Mouse (Mus musculus): Measurements from ENCODE around the gene Abhd12. TPM values are rescaled to one million over a fixed set of nuclear protein-coding genes. Genes with fewer than 3 reads are reported as not detected.
"Not testable (repeated sequence)": the region's sequence is repeated elsewhere in the genome, so short reads cannot be mapped to it uniquely, and the experiment has no call there.

Abhd12 gene
- polyA plus RNA-seq, 1 experiment = 44.3 TPM

DNA sequence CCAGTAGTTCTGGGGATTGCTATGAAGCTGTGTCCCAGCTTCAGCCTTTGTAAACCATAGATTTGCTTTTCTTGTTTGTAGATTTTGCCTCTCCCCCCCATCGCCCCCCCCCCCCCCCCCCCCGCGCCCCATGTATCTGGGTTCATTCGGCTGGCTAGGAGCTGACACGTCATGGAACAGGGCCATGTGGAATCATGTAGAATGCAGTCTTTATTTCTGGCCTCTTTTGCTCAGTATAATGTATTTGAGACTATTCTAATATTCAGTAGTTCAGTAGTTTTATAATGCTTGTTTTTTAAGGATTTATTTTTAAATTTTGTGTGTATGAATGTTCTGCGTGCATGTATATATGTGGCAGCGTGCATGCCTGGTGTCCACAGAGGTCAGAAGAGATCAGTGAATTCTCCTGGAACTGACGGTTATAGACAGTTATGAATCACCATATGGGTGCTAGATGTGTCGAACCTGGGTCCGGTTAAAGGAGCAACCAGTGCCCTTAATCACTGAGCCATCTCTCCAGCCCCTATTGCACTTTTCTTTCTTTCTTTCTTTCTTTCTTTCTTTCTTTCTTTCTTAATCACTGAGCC lies 5.8 kb upstream of the Abhd12 start:
- Histone ChIP-seq H3K27ac (ENCODE audit: insufficient read depth, low read length) (peak overlapping the region; percentile 53; the same call in 1 of the 2 replicates), H3K4me1 (ENCODE audit: control insufficient read depth, insufficient read depth, insufficient read length) (peaks cover 2% of the 10 kb centered on the region), H3K36me3 (ENCODE audit: control insufficient read depth, insufficient read depth, low read length) (no peaks in the 10 kb centered on the region), H3K4me3 (ENCODE audit: extremely low read depth, insufficient read depth, insufficient read length) (no peak overlapping the region), H3K27me3 (ENCODE audit: control insufficient read depth, insufficient read depth, low read length) (no peaks in the 10 kb centered on the region)
- no peak for DNase-seq (ENCODE audit: low read depth in 1 of 2, low spot score in 2 of 2)
- 32% methylated on average over 10 of the region's 10 CpGs for WGBS
- TF ChIP-seq POLR2A (IDR thresholded peaks at IDR 0.05; ENCODE audit: low read depth, low read length) (no peak), CTCF (IDR thresholded peaks at IDR 0.05; ENCODE audit: extremely low read depth, insufficient read depth, insufficient read length, insufficient replicate concordance) (no peak)

DNA sequence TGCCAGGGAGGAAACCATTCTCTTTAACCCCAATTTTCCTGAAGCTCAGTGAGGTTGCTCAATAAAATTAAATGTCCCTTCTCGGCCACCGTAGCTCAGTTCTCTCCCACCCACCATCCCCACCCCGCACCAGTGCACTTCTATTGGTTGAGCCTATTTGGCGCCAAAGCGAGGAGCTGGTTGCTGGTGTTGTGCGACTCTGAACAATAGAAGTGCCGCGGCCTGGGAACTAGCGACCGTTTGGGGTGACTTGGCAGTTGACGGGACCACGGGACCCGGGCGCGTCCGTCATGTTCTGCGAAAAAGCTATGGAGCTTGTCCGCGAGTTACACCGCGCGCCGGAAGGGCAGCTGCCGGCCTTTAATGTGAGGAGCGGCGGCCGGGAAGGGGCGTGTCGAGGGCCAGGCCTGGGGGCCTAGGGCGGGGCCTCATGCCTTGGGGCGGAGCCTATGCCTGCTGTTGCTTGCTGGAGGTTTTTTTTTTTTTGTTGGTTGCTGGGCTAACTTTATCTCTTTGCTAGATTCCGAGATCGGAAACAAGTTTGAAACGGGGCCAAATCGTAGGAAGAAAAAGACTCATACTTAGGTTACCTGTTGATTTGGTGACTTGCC lies 5.0 kb upstream of the Abhd12 start:
- TF ChIP-seq CTCF (IDR thresholded peaks at IDR 0.05; ENCODE audit: extremely low read depth, insufficient read depth, insufficient read length, insufficient replicate concordance) (no peak), POLR2A (IDR thresholded peaks at IDR 0.05; ENCODE audit: low read depth, low read length) (no peak)
- peak overlapping the region; percentile 97 for H3K4me3 ChIP-seq (ENCODE audit: extremely low read depth, insufficient read depth, insufficient read length)
- DNase-seq (ENCODE audit: low read depth in 1 of 2, low spot score in 2 of 2) = peak; percentile 88 to 93
- peaks cover 2% of the 10 kb centered on the region for H3K4me1 ChIP-seq (ENCODE audit: control insufficient read depth, insufficient read depth, insufficient read length)
- H3K27me3 ChIP-seq (ENCODE audit: control insufficient read depth, insufficient read depth, low read length) = no peaks in the 10 kb centered on the region
- H3K27ac ChIP-seq (ENCODE audit: insufficient read depth, low read length) = peak overlapping the region; percentile 83
- under 1% methylated on average over 35 of the region's 35 CpGs for WGBS
- H3K36me3 ChIP-seq (ENCODE audit: control insufficient read depth, insufficient read depth, low read length) = no peaks in the 10 kb centered on the region

DNA sequence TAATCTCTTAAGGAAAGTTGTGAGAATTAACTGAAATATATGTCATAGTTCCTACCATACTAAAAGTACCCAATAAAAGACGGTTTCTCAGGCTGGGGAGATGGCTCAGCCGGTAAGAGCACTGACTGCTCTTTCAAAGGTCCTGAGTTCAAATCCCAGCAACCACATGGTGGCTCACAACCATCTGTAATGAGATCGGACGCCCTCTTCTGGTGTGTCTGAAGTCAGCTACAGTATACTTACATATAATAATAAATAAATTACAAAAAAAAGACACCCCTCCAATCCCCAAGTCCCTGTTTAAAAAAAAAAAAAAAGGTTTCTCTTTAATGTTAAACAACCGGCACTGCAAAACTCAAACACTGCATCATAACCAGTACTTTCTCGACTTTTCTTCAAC lies 4.3 kb upstream of the Abhd12 start:
- H3K27ac ChIP-seq (ENCODE audit: insufficient read depth, low read length); H3K4me3 ChIP-seq (ENCODE audit: extremely low read depth, insufficient read depth, insufficient read length): not testable (repeated sequence)

DNA sequence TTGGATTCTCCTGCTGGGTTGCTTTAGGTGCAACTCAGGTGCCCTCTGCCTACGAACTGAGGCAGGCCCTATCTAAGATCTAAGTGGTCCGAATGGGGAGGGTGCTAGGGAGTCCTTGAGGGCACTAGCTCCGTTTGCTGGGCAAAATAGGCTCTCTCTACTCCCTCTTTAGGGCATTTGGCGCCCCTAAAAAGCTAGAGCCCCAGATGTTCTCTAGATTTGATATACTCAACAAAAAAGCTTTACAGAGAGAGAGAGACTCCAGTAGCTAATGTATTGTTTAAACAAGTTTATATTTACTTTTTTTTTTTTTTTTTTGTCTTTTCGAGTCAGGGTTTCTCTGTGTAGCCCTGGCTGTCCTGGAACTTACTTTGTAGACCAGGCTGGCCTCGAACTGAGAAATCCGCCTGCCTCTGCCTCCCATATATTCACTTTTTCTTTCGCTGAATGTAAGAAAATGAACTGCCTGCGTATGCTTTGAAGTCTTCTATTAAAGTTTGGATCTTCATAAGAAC lies 452 bp upstream of the Abhd12 start, which contains the start of gene Gins1:
Gins1 (plus strand) TSS at position 465 of the 515 bp plus-strand sequence.
- Histone ChIP-seq H3K36me3 (ENCODE audit: control insufficient read depth, insufficient read depth, low read length) (0 out of 2 replicates have a peak, but pooled peaks cover 1% of the 10 kb centered on the region), H3K27ac (ENCODE audit: insufficient read depth, low read length) (peak within 1 kb of the TSS; percentile 90)
- WGBS = 41% methylated on average over 9 of the region's 9 CpGs

More for the DNA sequence above, 4.3 kb upstream of the Abhd12 start:
- not testable (repeated sequence) for H3K4me1 ChIP-seq (ENCODE audit: control insufficient read depth, insufficient read depth, insufficient read length); H3K27me3 ChIP-seq (ENCODE audit: control insufficient read depth, insufficient read depth, low read length); DNase-seq (ENCODE audit: low read depth in 1 of 2, low spot score in 2 of 2); H3K36me3 ChIP-seq (ENCODE audit: control insufficient read depth, insufficient read depth, low read length)
- 41% methylated on average over 6 of the region's 6 CpGs for WGBS

DNA sequence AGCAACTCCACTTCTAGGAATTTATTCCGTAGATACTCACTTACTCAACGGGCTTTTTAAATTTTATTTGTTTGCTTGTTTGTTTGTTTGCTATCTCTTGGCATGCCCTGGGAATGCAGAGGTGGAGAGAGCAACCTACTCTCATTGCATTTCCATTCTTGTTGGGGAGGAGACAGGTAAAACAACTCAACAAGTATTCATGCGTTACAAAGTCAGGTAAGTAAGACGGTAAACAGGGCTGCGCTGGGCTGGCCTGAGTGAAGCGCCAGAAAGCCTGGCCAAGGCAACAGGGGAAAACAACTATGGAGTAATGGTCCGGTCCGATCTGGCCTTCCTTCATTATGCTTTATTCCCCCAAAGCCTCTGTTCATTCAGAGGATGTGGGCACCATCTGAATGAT lies 2.2 kb downstream of the Abhd12 start:
- peaks cover 4% of the 10 kb centered on the region; the same call in 1 of the 2 replicates for H3K4me1 ChIP-seq (ENCODE audit: control insufficient read depth, insufficient read depth, insufficient read length)
- TF ChIP-seq CTCF (IDR thresholded peaks at IDR 0.05; ENCODE audit: extremely low read depth, insufficient read depth, insufficient read length, insufficient replicate concordance) = no peak
- TF ChIP-seq POLR2A (IDR thresholded peaks at IDR 0.05; ENCODE audit: low read depth, low read length) = no peak
- no peak for DNase-seq (ENCODE audit: low read depth in 1 of 2, low spot score in 2 of 2)
- H3K27me3 ChIP-seq (ENCODE audit: control insufficient read depth, insufficient read depth, low read length) = no peaks in the 10 kb centered on the region
- H3K27ac ChIP-seq (ENCODE audit: insufficient read depth, low read length) = no peak overlapping the region
- 0 out of 2 replicates have a peak, but pooled peaks cover 1% of the 10 kb centered on the region for H3K36me3 ChIP-seq (ENCODE audit: control insufficient read depth, insufficient read depth, low read length)
- 94% methylated on average over 8 of the region's 8 CpGs for WGBS
- no peak overlapping the region for H3K4me3 ChIP-seq (ENCODE audit: extremely low read depth, insufficient read depth, insufficient read length)

More for the DNA sequence above, 452 bp upstream of the Abhd12 start, which contains the start of gene Gins1:
- peak within 1 kb of the TSS; percentile 79 for H3K4me3 ChIP-seq (ENCODE audit: extremely low read depth, insufficient read depth, insufficient read length)
- DNase-seq (ENCODE audit: low read depth in 1 of 2, low spot score in 2 of 2) = no peak
- TF ChIP-seq POLR2A (IDR thresholded peaks at IDR 0.05; ENCODE audit: low read depth, low read length) (no peak), CTCF (IDR thresholded peaks at IDR 0.05; ENCODE audit: extremely low read depth, insufficient read depth, insufficient read length, insufficient replicate concordance) (no peak)
- H3K27me3 ChIP-seq (ENCODE audit: control insufficient read depth, insufficient read depth, low read length) = no peaks in the 10 kb centered on the region
- H3K4me1 ChIP-seq (ENCODE audit: control insufficient read depth, insufficient read depth, insufficient read length) = peaks cover 5% of the 10 kb centered on the region; the same call in 1 of the 2 replicates

DNA sequence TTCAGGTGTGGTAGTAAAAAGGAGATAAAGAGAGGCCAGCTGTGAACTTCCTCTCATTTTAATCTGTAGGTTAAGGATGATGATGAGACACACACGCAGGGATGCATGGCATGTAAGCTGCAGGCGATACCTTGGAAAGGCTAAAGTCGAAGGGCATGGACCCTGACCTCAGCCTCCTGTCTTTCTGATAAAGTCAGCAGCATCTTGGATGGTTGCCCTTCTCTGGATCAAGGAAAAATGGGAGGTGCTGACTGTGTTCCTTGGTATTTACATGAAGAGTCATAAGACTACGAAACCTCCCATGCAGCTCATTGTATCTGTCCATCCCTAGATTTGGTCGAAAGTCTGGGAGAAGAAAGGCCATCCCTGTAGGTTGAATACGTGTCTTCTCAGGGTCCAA lies 4.2 kb downstream of the Abhd12 start:
- H3K36me3 ChIP-seq (ENCODE audit: control insufficient read depth, insufficient read depth, low read length) = 0 out of 2 replicates have a peak, but pooled peaks cover 1% of the 10 kb centered on the region
- TF ChIP-seq POLR2A (IDR thresholded peaks at IDR 0.05; ENCODE audit: low read depth, low read length) (no peak), CTCF (IDR thresholded peaks at IDR 0.05; ENCODE audit: extremely low read depth, insufficient read depth, insufficient read length, insufficient replicate concordance) (no peak)
- H3K4me1 ChIP-seq (ENCODE audit: control insufficient read depth, insufficient read depth, insufficient read length) = peaks cover 14% of the 10 kb centered on the region
- DNase-seq (ENCODE audit: low read depth in 1 of 2, low spot score in 2 of 2) = no peak
- H3K27me3 ChIP-seq (ENCODE audit: control insufficient read depth, insufficient read depth, low read length) = no peaks in the 10 kb centered on the region
- 97% methylated on average over 6 of the region's 6 CpGs for WGBS
- H3K4me3 ChIP-seq (ENCODE audit: extremely low read depth, insufficient read depth, insufficient read length) = no peak overlapping the region
- H3K27ac ChIP-seq (ENCODE audit: insufficient read depth, low read length) = no peak overlapping the region
